Mouse (Mus musculus) ES-E14 (cell line): ENCODE results near the gene Glrb.

ENCODE experiments used
- HCFC1 ChIP-seq: IDR thresholded peaks from 2 replicates; pipeline ENCODE4 v1.6.1; 2012; ENCODE audit warnings: low read length, inconsistent platforms, borderline replicate concordance; ENCODE audit not compliant: insufficient read depth
- MAFK ChIP-seq: IDR thresholded peaks from 2 replicates; pipeline ENCODE4 v1.6.1; 2014; ENCODE audit warnings: mild to moderate bottlenecking, low read depth, low read length, inconsistent platforms; ENCODE audit not compliant: insufficient read depth
- ZC3H11A ChIP-seq: IDR thresholded peaks from 2 replicates; pipeline ENCODE4 v1.6.1; 2012; ENCODE audit warnings: low read depth, mild to moderate bottlenecking, inconsistent platforms, low read length, borderline replicate concordance

- TF ChIP-seq MAFK (no peak), ZC3H11A (no peak), HCFC1 (no peak)
Observed at GRCm38 (mm10) chr3:80800299-80800994, 113.0 kb downstream of the Glrb start.
